Mouse (Mus musculus) erythroblast, embryonic 14.5 days (primary cell): Measurements from ENCODE around the gene Bmp6.

Source experiments
- GATA1 ChIP-seq: IDR thresholded peaks from 2 replicates; pipeline ENCODE4 v1.6.1; 2012; ENCODE audit warnings: low read length, inconsistent platforms, mixed read lengths
- TAL1 ChIP-seq: IDR thresholded peaks from 3 replicates; pipeline ENCODE4 v1.6.1; 2012; ENCODE audit warnings: low read length, inconsistent platforms, mixed read lengths

DNA sequence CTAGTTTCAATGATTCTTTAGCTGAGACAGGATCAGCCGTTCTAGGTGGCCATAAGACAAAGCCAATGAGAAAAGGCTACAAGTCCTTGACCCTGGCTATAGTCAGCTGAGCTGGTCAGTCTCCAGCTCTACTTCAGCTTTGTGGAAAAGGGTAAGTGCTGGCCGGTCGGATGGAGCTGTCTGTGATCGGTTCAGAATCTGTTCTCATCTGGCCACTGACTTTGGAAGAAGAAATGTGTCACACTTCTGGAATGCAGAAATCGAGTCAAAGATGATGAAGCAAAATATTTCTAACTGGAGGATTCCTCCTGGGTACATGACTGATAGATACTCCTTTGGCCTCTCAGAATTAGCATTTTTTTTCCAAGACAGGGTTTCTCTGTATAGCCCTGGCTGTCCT, 77.6 kb downstream of the Bmp6 start:
- no peak for TF ChIP-seq GATA1
- no peak for TF ChIP-seq TAL1
